Mouse (Mus musculus) ES-Bruce4 (cell line): ENCODE measurements around the gene Inpp5a.

Experiments used
- CTCF ChIP-seq: IDR thresholded peaks from one replicate; pipeline ENCODE4 v1.8.1; 2011; ENCODE audit warnings: low read depth, low read length
- POLR2A ChIP-seq: IDR thresholded peaks from one replicate; pipeline ENCODE4 v1.8.1; 2011; ENCODE audit warnings: low read length; ENCODE audit not compliant: insufficient read depth

DNA sequence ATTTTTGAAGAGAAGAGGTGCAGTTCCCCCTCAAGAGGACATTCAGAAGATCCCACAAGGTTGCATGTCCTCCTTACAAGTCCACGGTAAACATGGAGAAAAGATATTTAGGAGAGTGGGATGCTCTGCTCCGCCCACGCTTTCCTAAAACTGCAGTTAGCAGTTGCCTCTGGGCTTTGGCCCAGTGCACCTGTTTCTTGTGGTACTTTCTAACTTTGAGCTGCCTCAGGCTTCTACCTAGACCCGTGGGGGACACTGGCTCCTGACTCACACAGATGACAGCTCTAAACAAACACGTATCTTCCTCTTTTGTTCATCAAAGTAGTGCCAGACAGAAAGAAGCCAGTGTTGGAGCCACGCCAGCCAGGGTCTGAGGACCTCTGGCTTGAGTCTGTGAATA is 177.1 kb downstream of the Inpp5a start:
- TF ChIP-seq CTCF, result no peak
- TF ChIP-seq POLR2A, result no peak
